Comparison of ENCODE assay signal across 9 mouse cellular contexts in genomic region chr7:139943674-139944281, GRCm38 (mm10). TPM values are rescaled to one million over a fixed set of nuclear protein-coding genes. Genes with fewer than 3 reads are reported as not detected.
DNase-seq lines count a peak whose midpoint lies in the region; ATAC-seq and TF ChIP-seq lines count a peak whose summit lies in the region.
"Had no signal": no experiment of that assay in that cellular context is flagged by ENCODE, and none has a peak within 500 bp of the region (broad histone marks: within the 10 kb centered on the region; RNA-seq: fewer than 3 reads in every experiment).

Utf1 (plus strand) TSS chr7:139943789.

- H3K9me3 ChIP-seq in forebrain, embryonic 11.5 days (ENCODE audit: control insufficient read depth, low read length), result no peaks in the 10 kb centered on the region

- intact Hi-C loops in gastrocnemius, postnatal 36 days (cut with DNase I), result no loop called here

- DNase-seq in gastrocnemius, postnatal 10 days, result peak; percentile 30
- DNase-seq in gastrocnemius, postnatal 36 days, result no peak
- DNase-seq in Muller cell, postnatal 12 days (ENCODE audit: inconsistent ontology term), result peak; percentile 27
- peak; percentile 67 for DNase-seq in forebrain, embryonic 11.5 days (ENCODE audit: low spot score)
- DNase-seq in lung, adult 2 months, result peak; percentile 18
- DNase-seq in cerebellum, adult 11-12 months, result no peak

- no peak for TF ChIP-seq CTCF in lung, adult 2 months (IDR thresholded peaks at IDR 0.05; ENCODE audit: insufficient read depth, low read length)

- H3K4me3 ChIP-seq in forebrain, embryonic 11.5 days (ENCODE audit: low read depth, low read length), result peak within 1 kb of the TSS; percentile 24
- H3K4me3 ChIP-seq in lung, adult 2 months (replicated peaks; ENCODE audit: extremely low read depth, low read depth, low read length), result no peak within 1 kb of the TSS

- H3K27me3 ChIP-seq in forebrain, embryonic 11.5 days (ENCODE audit: control insufficient read depth, insufficient read depth, low read length), result peaks cover 57% of the 10 kb centered on the region
- H3K27me3 ChIP-seq: CH12.LX had no signal

- no peak for TF ChIP-seq POLR2A in lung, adult 2 months (IDR thresholded peaks at IDR 0.05; ENCODE audit: borderline replicate concordance, extremely low read depth, low read depth, low read length)

- no peak within 1 kb of the TSS for H3K9ac ChIP-seq in forebrain, embryonic 11.5 days (ENCODE audit: low read length)

- no peaks in the 10 kb centered on the region for H3K36me3 ChIP-seq in forebrain, embryonic 11.5 days (ENCODE audit: control insufficient read depth, insufficient read depth, low read length)

- WGBS in forebrain, embryonic 11.5 days, result 2% methylated on average over 59 of the region's 59 CpGs
- under 1% methylated on average over 59 of the region's 59 CpGs for WGBS in lung, adult 2 months

- ATAC-seq in forebrain, embryonic 11.5 days (replicated peaks; ENCODE audit: low FRiP score), result peak; percentile 36; the same call in 1 of the 2 replicates
- peak; percentile 84 for ATAC-seq in inflammation-experienced regulatory T-cells, adult 6 months
- peak; percentile 36; the same call in 1 of the 2 replicates for ATAC-seq in neutrophil, adult 5-6 weeks (ENCODE audit: extremely low read depth, insufficient number of reproducible peaks, low FRiP score, poor library complexity, severe bottlenecking)

- peaks cover 4% of the 10 kb centered on the region for H3K4me1 ChIP-seq in forebrain, embryonic 11.5 days (replicated peaks; ENCODE audit: control insufficient read depth, insufficient read depth, low read length)
- H3K4me1 ChIP-seq in lung, adult 2 months (ENCODE audit: control insufficient read depth, insufficient read depth, low read length), result peaks cover 10% of the 10 kb centered on the region

- H3K4me2 ChIP-seq in forebrain, embryonic 11.5 days (ENCODE audit: low read depth, low read length, severe bottlenecking), result peak within 1 kb of the TSS; percentile 42

- H3K27ac ChIP-seq in forebrain, embryonic 11.5 days (ENCODE audit: low read depth, low read length), result no peak within 1 kb of the TSS

RNA-seq across cellular contexts. Expression of gene Utf1, which starts in this region (rescaled TPM):
- not detected for total RNA-seq in gastrocnemius, postnatal 10 days (2021)
- not detected for total RNA-seq in gastrocnemius, postnatal 36 days (2021)
- polyA plus RNA-seq in forebrain, embryonic 11.5 days (2014; fragmentation: Nextera tagmentation; extraction: Ambion mirVana), result not detected in 2 replicates
- polyA plus RNA-seq in inflammation-experienced regulatory T-cells, adult 6 months (2017; shearing (Covaris generic)), result 1 to 10 TPM; 3.3 to 5.0 (median 3.6) TPM
- 0.09 TPM in 1 of 2 replicates, not detected in the other for polyA plus RNA-seq in lung, adult 2 months (2012; rRNA removed)
- total RNA-seq in neutrophil, adult 5-6 weeks (2017), result not detected in 2 replicates
- total RNA-seq: CH12.LX had no signal

Comparison
In these comparisons a context has a peak if more than half of its experiments do, and no peak if none do; other contexts are left out.
1. Peak in DNase-seq in gastrocnemius, postnatal 10 days; RNA of the gene not detected or under 1 TPM.
2. Peak in DNase-seq, ATAC-seq, H3K4me3 ChIP-seq and H3K4me2 ChIP-seq in forebrain, embryonic 11.5 days; RNA of the gene not detected or under 1 TPM.
3. Peak in DNase-seq in lung, adult 2 months; RNA of the gene not detected or under 1 TPM.
4. Peak in ATAC-seq in neutrophil, adult 5-6 weeks; RNA of the gene not detected or under 1 TPM.